Mouse (Mus musculus): Measurements from ENCODE around the gene Srsf11.

Srsf11 gene

DNA sequence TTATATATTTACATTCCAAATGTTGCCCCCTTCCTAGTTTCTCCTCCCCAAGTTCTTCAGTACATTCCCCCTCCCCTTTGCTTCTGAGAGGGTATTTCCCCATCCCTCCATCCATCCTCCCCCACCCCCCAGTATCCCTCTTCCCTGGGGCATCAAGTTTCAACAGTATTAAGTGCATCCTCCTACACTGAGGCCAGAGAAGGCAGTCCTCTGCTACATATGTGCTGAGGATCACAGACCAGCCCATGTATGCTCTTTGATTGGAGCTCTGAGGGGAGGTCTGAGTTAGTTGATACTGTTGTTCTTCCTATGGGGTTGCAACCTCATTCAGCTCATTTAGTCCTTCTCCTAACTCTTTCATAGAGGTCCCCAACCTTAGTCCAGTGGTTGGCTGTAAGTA, 56.8 kb downstream of the Srsf11 start:
- DNase-seq, result no peak

DNA sequence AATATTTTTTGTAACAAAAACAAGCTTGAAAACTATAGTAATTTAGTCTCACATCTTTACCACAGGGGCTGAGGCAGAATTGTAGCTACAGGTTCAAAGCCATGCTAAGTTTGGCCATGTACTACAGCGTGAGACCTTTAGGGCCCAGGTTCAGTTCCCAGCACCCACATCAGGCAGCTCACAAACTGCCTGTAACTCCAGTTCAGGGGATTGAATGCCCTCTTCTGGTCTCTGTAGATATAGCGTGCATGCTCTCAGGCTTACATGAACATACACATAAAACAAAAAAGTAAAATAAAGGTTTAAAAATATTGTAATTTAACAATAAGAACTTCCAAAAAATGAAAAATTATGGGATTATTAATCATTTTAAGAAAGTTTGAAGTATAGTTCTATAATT, 63.2 kb downstream of the Srsf11 start:
- DNase-seq, result no peak

GRCm38 (mm10) chr3:157971151-157971550, 65.3 kb downstream of the Srsf11 start:
- DNase-seq, result no peak

All from cerebellum, adult 8-10 months (tissue).